Mouse (Mus musculus): ENCODE results near the gene Nxnl1. TPM values are rescaled to one million over a fixed set of nuclear protein-coding genes. Genes with fewer than 3 reads are reported as not detected.
A peak's percentile ranks its signal among the peaks of the same experiment; 100 is the strongest.
"Not testable (repeated sequence)": the region's sequence is repeated elsewhere in the genome, so short reads cannot be mapped to it uniquely, and the experiment has no call there.

Gene Nxnl1
- polyA plus RNA-seq, 1 experiment from 2014 or later, result 0.07 TPM

- Histone ChIP-seq H3K9me3 (ENCODE audit: low read depth, low read length) (no peaks in the 10 kb centered on the region), H3K27me3 (ENCODE audit: insufficient read depth, low read length) (no peaks in the 10 kb centered on the region), H3K9ac (peak overlapping the region; percentile 53), H3K4me2 (peak overlapping the region; percentile 86), H3K4me1 (ENCODE audit: insufficient read depth) (no peaks in the 10 kb centered on the region), H3K4me3 (ENCODE audit: low read depth, low read length) (peak overlapping the region; percentile 59), H3K27ac (ENCODE audit: low read depth) (no peak overlapping the region), H3K36me3 (ENCODE audit: insufficient read depth) (peaks cover 28% of the 10 kb centered on the region; the same call in 1 of the 2 replicates)
- DNase-seq (no peak), ATAC-seq (ENCODE audit: insufficient read depth) (no peak)
- TF ChIP-seq CTCF (IDR thresholded peaks at IDR 0.05; ENCODE audit: low read depth), result no peak
- WGBS, result 82% methylated on average over 9 of the region's 9 CpGs
Observed at GRCm38 (mm10) chr8:71543755-71544154, 22.6 kb downstream of the Nxnl1 start.

- Histone ChIP-seq H3K27me3 (ENCODE audit: insufficient read depth, low read length) (no peaks in the 10 kb centered on the region), H3K4me3 (ENCODE audit: low read depth, low read length) (peak within 1 kb of the TSS; percentile 59), H3K4me2 (peak within 1 kb of the TSS; percentile 86), H3K27ac (ENCODE audit: low read depth) (no peak within 1 kb of the TSS; the same call in 1 of the 2 replicates), H3K9me3 (ENCODE audit: low read depth, low read length) (no peaks in the 10 kb centered on the region), H3K9ac (peak within 1 kb of the TSS; percentile 53), H3K36me3 (ENCODE audit: insufficient read depth) (peaks cover 21% of the 10 kb centered on the region; the same call in 1 of the 2 replicates), H3K4me1 (ENCODE audit: insufficient read depth) (0 out of 2 replicates have a peak, but pooled peaks cover 1% of the 10 kb centered on the region)
- WGBS, result under 1% methylated on average over 52 of the region's 55 CpGs
- no peak for TF ChIP-seq CTCF (IDR thresholded peaks at IDR 0.05; ENCODE audit: low read depth)
- DNase-seq (peak; percentile 100), ATAC-seq (ENCODE audit: insufficient read depth) (peak; percentile 92)
Observed at GRCm38 (mm10) chr8:71542632-71543343, 23.6 kb downstream of the Nxnl1 start, which contains the start of gene Mvb12a. Gene Mvb12a (plus strand): TSS chr8:71542922.

GRCm38 (mm10) chr8:71537028-71537867 lies 29.2 kb downstream of the Nxnl1 start, which contains the start of gene Bst2:
Gene Bst2 (minus strand): TSS chr8:71537456.
- Histone ChIP-seq H3K27me3 (ENCODE audit: insufficient read depth, low read length) (no peaks in the 10 kb centered on the region), H3K27ac (ENCODE audit: low read depth) (peak within 1 kb of the TSS; percentile 73), H3K9me3 (ENCODE audit: low read depth, low read length) (no peaks in the 10 kb centered on the region), H3K36me3 (ENCODE audit: insufficient read depth) (no peaks in the 10 kb centered on the region), H3K4me2 (peak within 1 kb of the TSS; percentile 70), H3K4me1 (ENCODE audit: insufficient read depth) (0 out of 2 replicates have a peak, but pooled peaks cover 4% of the 10 kb centered on the region), H3K4me3 (ENCODE audit: low read depth, low read length) (peak within 1 kb of the TSS; percentile 45), H3K9ac (peak within 1 kb of the TSS; percentile 53)
- DNase-seq (peak; percentile 96), ATAC-seq (ENCODE audit: insufficient read depth) (peak; percentile 89)
- WGBS, result 2% methylated on average over 37 of the region's 37 CpGs
- no peak for TF ChIP-seq CTCF (IDR thresholded peaks at IDR 0.05; ENCODE audit: low read depth)

GRCm38 (mm10) chr8:71535663-71536062 lies 30.7 kb downstream of the Nxnl1 start:
- H3K9me3 ChIP-seq (ENCODE audit: low read depth, low read length), result no peaks in the 10 kb centered on the region
- no peak for TF ChIP-seq CTCF (IDR thresholded peaks at IDR 0.05; ENCODE audit: low read depth)
- ATAC-seq (ENCODE audit: insufficient read depth), result no peak
- H3K27ac ChIP-seq (ENCODE audit: low read depth), result no peak overlapping the region
- no peaks in the 10 kb centered on the region for H3K36me3 ChIP-seq (ENCODE audit: insufficient read depth)
- no peak overlapping the region for H3K9ac ChIP-seq
- no peaks in the 10 kb centered on the region for H3K27me3 ChIP-seq (ENCODE audit: insufficient read depth, low read length)
- no peak overlapping the region for H3K4me3 ChIP-seq (ENCODE audit: low read depth, low read length)
- 0 out of 2 replicates have a peak, but pooled peaks cover 4% of the 10 kb centered on the region for H3K4me1 ChIP-seq (ENCODE audit: insufficient read depth)
- peak overlapping the region; percentile 70; the same call in 1 of the 2 replicates for H3K4me2 ChIP-seq
- no peak for DNase-seq
- 56% methylated on average over 5 of the region's 5 CpGs for WGBS

GRCm38 (mm10) chr8:71534263-71534810 lies 32.1 kb downstream of the Nxnl1 start:
- Histone ChIP-seq H3K4me1 (ENCODE audit: insufficient read depth) (0 out of 2 replicates have a peak, but pooled peaks cover 4% of the 10 kb centered on the region), H3K36me3 (ENCODE audit: insufficient read depth) (no peaks in the 10 kb centered on the region), H3K4me3 (ENCODE audit: low read depth, low read length) (no peak overlapping the region), H3K27me3 (ENCODE audit: insufficient read depth, low read length) (no peaks in the 10 kb centered on the region), H3K9ac (no peak overlapping the region), H3K4me2 (no peak overlapping the region), H3K9me3 (ENCODE audit: low read depth, low read length) (no peaks in the 10 kb centered on the region), H3K27ac (ENCODE audit: low read depth) (no peak overlapping the region)
- TF ChIP-seq CTCF (IDR thresholded peaks at IDR 0.05; ENCODE audit: low read depth), result no peak; the same call in 1 of the 2 replicates
- 33% methylated on average over 3 of the region's 3 CpGs for WGBS
- ATAC-seq (ENCODE audit: insufficient read depth) (no peak), DNase-seq (no peak)

- not testable (repeated sequence) for ATAC-seq (ENCODE audit: insufficient read depth); H3K4me3 ChIP-seq (ENCODE audit: low read depth, low read length); H3K9me3 ChIP-seq (ENCODE audit: low read depth, low read length); H3K4me1 ChIP-seq (ENCODE audit: insufficient read depth); H3K27ac ChIP-seq (ENCODE audit: low read depth); H3K9ac ChIP-seq; H3K36me3 ChIP-seq (ENCODE audit: insufficient read depth); H3K27me3 ChIP-seq (ENCODE audit: insufficient read depth, low read length); H3K4me2 ChIP-seq
- TF ChIP-seq CTCF (IDR thresholded peaks at IDR 0.05; ENCODE audit: low read depth), result peak; percentile 59
- 70% methylated on average over 5 of the region's 12 CpGs for WGBS
- DNase-seq, result peak; percentile 69
Observed at GRCm38 (mm10) chr8:71530735-71531467, 35.5 kb downstream of the Nxnl1 start.
